Mouse (Mus musculus): ENCODE results near the gene Foxj2.
A peak's percentile ranks its signal among the peaks of the same experiment; 100 is the strongest.

- TF ChIP-seq CTCF (IDR thresholded peaks at IDR 0.05; ENCODE audit: extremely low read depth, insufficient read depth, insufficient read length, insufficient replicate concordance) (peak; percentile 50; the same call in 1 of the 2 replicates), POLR2A (IDR thresholded peaks at IDR 0.05; ENCODE audit: low read depth, low read length) (no peak)
These were observed 48.2 kb downstream of the Foxj2 start for GRCm38 (mm10) chr6:122867914-122868313.
